Mouse (Mus musculus): ENCODE data around the gene Cnbd2. TPM values are rescaled to one million over a fixed set of nuclear protein-coding genes. Genes with fewer than 3 reads are reported as not detected.

The Cnbd2 gene
- polyA plus RNA-seq, 2 experiments from 2014 or later, result 3.1 to 6.4 TPM

DNA sequence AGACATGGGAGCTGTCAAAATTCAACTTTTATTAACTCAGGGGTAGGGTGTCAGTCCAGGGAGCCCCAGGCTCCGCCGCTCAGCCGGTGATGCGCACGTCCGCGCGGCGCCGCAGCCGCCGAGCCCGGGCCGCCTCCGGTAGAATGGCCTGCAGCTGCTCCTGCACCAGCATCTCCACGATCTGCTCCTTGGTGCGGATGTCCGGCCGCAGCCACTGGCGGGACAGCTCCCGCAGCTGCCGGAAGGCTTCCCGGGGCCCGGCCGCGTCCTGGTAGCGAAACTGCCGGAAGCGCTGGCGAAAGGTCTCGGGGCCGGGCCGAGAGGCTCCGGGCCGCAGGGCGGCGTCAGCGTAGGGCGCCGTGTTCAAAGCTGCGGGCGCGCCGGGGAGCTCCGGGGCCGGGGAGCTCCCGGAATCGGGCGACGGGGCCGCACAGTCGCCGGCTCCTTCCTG is 233 bp upstream of the Cnbd2 start:
- ATAC-seq, result peak; percentile 33

DNA sequence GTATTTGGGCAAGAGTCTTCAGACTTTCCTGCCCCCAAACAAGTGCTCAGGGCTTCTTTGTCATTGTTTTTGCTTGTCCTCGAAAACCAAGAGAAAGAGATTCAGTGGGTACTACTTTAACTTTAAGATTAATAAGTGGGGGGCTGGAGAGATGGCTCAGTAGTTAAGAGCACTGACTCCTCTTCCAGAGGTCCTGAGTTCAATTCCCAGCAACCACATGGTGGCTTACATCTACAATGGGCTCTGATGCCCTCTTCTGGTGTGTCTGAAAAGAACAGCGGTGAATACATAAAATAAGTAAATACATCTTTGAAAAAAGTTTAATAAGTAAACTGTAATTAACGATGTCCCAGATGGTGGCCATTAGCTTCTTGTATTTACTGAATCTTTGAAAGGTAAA is 1.1 kb downstream of the Cnbd2 start:
- no peak for ATAC-seq

DNA sequence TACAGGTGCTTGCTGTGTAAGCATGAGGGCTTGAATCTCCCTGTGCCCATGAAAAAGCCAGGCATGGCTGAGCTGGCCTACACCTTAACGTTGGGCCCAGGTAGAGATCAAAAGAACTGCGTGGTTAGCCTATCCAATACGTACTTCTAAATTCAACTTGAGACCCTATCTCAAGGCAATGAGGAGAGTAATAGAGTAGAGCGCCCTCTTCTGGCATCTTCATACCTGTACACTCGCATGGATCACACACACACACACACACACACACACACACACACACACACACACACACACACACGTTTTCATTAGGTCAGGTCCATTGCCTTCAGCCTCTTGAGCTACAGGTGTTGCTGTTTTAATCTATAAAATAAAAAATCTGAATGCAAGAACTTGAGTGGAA is 2.7 kb downstream of the Cnbd2 start:
- no peak for ATAC-seq

DNA sequence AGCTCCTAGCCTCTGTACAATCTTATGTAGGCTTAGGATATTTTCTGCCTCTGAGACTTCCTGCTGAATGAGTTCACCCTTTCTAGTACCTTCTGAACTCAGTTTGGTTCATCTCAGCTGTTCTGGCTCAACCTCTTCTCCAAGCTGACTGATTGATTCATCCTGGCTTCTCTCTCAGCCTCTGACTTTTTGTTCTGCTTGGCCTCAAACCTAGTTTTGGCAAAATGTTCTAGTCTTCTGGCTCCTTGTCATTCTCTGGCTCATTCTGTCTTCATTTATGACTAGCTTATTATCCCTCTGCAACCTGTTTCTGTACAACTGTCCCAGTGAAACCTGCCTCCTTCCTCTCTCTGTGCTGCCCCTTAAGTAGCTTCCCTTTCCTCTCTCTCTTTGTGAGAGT is 6.4 kb downstream of the Cnbd2 start:
- ATAC-seq, result no peak

DNA sequence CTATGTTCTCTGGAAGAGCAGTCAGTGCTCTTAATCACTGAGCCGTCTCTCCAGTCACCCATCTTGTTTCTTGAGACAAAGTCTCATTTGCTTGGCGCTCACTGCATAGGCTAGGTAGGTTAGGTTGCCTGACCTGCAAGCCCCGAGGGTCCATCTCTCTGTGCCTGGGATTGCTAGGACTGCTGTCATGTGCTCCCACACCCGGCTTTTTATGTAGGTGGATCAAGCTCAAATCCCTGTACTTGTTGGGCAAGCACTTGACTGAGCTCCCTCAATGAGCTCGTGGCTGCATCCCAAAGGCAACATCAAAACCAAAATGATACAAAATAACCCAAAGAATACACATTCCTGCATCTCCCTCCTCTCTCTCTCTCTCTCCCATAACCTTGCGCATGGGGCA is 9.4 kb downstream of the Cnbd2 start:
- no peak for ATAC-seq

DNA sequence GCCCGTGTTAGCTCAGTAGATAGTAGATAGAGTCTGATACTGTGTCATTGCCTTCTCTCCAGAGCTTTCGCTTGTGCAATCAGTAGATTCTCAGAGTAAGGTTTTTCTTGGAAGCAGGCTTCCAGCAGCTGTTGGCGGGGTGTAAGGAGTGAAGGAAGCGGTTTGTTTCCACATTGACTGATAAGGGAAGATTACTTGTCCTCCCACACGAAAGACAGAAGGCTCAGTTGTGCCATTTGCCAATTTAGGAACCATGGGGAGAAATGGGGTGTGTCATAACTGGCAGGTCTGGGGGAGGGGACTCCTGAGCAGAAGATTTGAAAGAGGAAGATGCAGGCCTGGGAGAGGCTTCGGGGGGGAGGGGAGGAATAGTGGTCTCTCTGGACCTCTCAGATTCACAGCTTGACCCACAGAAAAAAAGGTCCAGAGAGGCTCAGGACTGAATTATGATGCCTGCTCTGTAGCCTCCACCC is 12.1 kb downstream of the Cnbd2 start:
- ATAC-seq, result no peak

DNA sequence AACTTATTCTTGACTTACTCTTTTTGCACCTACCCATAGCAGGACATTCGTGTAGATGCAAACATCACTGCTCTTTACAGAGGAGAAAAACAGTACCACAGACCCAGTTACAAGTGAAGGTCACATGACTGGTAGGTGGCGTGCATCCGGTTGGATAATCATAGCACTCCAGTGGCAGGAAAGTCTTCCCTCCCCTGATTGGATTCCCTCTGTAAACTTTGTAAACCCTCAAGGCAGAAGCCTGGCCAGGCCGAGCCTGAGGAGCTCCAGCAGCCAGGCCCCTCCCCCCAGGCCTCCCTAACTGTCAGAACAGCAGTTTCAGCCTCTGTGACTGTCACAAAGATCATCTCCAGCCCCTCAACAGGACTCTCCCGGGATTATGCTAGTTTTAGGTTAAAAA is 12.6 kb downstream of the Cnbd2 start:
- no peak for ATAC-seq

DNA sequence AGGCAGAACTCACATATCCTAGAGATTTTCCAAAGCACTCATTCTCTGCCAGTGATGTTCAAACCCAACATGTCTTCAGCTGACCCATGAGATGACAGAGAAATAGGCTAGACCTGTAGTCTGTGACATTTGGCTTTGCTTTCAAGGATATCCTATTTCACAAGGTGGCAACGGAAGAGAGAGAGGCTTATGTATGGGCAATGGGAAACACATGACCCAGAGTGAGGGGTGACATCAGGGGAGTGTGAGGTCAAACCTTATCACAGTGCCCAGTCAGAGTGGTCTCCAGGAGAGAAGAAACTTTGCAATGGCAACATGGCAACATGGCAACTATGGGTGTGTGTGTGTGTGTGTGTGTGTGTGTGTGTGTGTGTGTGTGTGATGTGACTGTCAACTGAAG is 18.6 kb downstream of the Cnbd2 start:
- ATAC-seq, result no peak

DNA sequence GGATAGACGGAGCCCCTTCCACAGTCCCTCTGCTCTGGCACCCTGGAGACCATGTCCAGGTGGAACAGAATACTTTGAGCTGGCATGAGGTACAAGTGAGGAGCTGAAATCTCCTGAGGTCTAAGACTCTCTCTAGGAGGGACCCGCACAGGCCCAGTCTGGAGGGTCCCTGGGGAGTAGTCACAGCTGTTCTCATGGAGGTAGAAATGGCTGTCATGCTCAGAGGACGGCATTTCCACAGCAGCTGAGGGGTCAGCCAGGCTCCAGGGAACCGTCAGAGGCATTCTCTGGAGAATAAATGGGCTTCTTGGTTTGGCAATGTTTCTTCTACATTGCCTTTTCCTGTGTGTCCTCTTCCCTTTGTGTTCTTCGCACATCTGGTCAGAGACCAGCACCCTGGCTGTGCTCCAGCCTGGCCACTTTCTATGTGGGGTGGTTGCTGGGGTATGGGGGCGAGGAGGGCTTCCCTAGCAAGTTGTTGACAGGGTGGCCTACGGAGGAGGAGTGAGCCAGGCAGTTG is 19.4 kb downstream of the Cnbd2 start:
- no peak for ATAC-seq

DNA sequence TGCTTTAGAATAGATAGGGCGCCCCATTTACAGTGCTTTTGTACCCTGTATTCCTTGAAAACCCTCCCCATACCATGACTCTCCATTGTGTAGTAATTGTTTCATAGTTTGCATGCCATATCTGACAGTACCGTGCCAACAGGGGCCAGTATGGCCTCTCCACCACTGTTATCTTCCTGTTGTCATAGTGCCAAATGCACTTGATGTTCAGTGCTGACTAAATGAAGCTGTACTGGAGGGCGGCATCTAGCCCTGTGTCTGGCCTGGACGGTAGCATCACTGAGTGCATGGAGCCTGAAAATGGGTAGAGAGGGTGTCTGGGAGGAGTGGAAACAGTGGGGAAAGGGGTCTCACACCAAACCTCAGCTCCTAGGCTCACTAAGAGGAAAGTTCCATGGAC is 28.0 kb downstream of the Cnbd2 start:
- ATAC-seq, result no peak

DNA sequence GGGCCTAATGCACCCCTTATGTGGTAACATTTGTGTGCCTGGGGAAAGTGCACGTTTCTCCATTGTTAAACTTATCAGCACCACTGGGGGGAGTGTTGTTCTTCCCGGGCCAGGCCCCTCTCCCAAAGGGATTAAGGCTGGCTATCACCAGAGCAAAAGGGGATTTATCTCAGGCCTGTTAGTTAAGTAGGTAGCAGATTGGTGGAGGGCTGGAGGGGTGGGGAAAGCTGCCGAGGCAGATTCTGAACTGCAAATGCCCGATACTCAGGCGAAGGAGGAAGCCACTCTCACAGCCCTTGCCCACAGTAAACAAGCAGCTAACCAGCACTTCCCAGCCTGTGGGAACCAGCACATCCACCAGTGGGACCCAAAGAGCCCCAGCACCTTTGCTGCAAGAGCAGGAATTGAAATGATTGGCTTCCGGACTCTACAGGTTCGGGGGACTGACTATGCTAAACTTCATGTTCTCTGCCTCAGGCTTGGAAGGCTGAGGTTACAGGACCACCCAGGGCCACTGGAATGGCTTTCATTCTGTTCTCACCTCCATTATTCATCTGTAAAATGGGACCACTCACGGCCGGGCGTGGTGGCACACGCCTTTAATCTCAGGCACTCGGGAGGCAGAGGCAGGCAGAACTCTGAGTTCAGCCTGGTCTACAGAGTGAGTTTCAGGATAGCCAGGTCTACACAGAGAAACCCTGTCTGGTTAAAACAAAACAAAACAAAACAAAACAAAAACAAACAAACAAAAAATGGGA is 32.9 kb downstream of the Cnbd2 start:
- ATAC-seq, result no peak

DNA sequence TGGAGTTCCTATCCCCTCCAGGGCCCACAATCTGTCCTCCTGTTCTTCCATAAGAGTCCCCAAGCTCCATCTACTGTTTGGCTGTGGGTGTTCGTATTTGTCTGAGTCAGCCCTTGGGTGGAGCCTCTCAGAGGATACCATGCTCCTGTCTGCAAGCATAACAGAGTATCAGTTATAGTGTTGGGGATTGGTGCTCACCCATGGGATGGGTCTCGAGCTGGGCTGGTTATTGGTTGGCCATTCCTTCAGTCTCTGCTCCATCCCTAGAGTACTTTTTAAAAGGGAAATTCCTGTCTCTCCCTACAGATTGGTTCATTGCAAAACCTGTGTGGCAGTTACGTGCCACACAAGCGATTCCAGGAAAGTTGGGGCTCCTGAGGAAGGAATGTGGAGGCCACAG is 36.7 kb downstream of the Cnbd2 start:
- ATAC-seq, result no peak

DNA sequence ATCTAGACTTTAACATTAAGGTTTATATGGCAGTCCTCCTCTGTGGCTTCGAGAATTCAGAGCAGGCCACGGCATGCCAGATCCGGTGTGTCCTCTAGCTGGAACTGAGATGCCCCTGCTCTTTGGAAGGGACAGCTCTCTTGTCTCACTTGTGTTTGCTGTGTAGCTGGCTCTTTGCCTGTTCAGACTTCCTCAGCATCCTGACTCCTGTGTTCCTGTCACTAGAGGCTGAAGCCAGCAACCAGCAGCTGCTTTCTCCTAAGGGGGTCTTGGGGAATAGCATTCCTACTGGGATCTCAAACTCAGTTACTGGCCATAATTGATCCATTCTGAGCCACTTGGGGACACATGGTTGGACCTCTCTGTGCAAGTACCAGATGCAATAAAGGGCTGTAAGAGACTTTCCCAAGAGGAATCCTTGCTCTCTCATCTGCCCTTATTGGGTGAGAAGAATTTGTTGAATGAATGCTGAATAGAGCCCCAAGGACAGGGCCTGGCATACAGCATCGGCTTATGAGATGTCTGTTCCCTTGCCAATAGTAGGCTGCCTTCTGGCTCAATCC is 37.3 kb downstream of the Cnbd2 start:
- ATAC-seq, result no peak

DNA sequence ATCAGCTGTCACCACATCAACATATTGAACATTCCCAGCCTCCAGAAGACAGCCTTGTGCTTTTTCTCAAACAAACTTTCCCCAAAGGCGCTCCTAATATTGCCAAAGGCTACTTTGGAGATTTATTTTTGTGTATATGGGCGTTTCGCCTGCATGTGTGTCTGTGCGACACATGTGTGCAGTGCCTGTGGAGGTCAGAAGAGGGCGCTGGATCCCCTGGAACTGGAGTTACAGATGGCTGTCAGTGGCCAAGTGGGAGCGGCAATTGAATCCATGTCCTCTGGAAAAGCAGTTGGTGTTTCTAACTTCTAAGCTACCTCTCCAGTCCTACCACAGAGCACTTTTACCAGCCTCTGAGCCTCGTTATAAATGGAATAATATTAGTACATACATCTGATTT is 39.1 kb downstream of the Cnbd2 start:
- ATAC-seq, result no peak

DNA sequence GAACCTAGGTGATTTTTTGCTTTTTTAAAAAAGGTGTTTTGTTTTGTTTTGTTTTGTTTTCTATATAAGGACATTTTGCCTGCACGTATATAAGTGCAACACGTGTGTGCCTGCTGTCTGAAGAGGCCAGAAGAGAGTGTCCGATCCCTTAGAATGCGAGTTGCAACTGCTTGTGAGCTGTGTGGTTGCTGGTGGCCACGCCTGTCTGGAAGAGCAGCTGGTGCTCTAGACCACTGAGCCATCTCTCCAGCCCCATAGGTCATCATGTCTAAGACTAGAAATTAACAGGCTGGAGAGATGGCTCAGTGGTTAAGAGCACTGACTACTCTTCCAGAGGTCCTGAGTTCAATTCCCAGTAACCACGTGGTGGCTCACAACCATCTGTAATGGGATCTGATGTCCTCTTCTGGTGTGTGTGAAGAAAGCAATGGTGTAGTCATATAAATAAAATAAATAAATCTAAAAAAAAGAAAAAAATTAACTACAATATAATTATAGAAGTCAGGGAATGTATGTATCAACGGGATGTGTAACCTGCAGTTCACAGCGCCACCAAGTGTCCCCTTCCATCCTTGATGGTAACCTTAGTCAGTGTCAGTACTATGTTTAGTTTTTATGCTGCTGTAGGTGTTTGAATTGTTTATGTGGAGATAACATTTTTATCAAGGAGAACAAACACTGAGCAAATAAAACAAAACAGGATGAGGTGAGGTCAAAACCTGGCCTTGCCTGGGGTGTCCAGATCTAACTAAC is 40.5 kb downstream of the Cnbd2 start:
- no peak for ATAC-seq

DNA sequence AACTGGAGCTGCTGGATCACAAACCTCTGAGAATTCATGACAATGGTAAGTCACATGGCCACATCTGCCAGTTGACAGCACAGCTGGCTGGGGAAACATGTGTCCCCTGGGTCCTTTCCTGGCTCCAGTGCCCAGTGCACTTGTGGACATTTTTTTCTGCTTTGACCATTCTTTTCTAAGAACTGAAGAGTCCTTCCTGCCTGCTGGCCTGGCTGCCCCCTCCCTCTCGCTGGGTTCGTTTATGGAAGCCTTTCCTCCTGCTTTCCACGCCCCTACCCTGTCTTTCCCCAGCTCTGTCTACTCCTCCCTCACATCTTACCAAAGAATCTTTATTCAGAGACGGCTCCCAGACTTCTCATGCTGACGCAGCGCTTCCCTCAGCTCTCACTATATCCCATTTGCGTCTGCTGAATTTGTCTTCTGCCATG is 41.2 kb downstream of the Cnbd2 start:
- no peak for ATAC-seq

DNA sequence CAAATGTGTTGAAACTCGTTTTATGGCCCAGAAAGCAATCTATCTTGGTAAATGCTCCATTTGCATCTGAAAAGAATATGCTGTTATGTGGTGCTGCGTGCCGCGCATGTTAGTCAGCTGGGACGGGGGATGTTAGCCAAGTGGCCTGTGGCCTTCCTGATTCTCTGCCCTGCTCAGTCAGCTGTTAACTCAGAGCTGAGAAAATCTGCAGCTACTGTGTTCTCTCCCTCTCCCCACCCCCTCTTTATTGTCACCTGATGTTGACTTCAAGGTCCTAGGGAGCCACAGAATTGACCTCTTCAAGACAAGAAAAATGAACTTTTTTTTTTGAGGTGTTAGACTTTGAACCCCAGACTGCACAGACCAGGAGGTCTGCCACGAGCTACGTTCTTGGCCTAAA is 43.9 kb downstream of the Cnbd2 start:
- ATAC-seq, result no peak

DNA sequence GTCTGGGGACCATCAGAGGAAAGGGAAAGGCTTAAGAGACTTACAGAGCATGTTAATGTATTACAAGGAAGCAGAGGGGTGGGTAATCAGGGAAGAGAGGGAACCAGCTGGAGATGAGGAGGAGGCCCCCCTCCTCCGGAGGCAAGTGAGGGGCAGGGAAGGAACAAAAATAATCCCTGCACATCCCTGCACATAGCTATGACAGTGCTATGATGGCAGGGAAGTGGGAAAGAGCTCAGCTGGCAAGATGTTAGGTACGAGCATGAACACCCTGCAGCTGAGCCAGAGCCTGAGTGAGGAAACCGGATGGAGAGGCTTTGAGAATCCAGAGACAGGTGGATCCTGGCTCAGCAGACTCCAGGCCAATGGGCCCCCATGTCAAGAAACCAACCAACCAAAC is 56.4 kb downstream of the Cnbd2 start:
- no peak for ATAC-seq

DNA sequence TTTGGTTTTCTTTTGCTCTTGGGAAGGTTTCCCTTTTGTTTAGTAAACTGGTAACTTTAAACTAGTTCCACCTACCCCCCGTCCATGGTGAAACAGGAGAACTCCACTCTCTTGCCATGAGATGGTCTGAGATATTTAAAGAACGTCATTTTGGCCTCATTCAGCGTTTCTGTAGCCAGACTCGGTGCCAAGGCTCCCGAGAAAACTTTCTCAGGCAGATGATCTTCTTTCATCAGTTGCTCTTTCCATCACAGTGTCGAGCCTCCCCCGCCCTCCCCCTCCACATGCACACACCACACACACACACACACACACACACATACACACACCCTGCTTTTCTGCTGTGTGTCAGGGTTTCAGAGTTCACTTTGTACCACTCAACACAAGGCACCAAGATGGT is 58.8 kb downstream of the Cnbd2 start:
- no peak for ATAC-seq

DNA sequence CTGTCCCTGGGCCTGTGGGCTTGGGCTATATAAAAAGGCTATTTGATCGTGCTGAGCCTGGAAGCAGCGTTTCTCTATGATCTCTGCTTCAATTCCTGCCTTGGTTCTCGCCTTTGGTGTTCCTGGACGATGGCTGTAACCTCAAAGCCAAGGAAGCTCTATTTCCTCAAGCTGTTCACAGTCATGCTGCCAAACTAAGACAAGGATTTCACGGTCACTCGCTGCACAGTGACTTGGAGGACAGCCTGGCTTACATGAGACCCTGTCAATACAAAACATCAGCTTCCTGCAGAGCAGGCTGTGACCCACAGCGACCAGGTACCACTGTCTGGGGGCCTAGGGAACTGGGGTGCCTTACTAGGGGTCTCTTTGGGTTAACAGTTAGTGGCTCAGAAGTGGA is 64.9 kb downstream of the Cnbd2 start:
- no peak for ATAC-seq

DNA sequence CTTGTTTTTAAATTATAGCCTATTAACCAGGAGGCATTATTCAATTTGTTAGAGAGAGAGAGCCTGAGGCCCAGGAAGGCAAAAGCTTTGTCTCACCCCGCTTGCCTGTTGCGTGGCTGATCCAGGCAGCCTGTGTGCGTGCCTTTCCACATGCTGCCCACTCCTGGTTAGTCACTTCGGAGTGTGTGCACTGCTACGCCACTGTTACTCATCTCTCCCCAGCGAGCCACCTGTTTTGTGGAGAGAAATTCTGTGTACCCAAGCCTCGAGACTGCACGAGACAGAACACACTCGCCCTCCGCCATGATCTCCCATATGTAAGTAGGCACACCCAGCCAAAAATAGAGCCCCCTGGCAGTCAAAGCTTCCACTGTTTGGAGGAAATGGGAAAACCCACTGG is 67.8 kb downstream of the Cnbd2 start:
- ATAC-seq, result no peak

DNA sequence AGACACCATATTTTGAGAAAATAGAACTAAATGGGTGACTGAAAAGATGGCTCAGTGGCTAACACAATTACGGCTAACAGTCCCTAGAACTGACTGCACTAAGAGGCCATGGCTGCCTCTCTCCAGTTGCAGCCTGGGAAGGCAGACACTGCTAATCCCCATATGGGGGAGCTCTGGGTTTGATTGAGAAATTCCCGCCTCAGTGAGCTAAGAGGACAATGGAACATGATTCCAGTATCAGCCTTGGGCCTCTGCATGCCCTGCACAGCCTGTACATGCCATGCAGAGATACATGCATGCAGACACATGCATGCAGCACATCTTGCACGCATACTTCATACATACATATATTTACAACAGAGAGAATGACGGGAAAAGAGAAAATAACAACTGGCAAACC is 69.3 kb downstream of the Cnbd2 start:
- ATAC-seq, result no peak

DNA sequence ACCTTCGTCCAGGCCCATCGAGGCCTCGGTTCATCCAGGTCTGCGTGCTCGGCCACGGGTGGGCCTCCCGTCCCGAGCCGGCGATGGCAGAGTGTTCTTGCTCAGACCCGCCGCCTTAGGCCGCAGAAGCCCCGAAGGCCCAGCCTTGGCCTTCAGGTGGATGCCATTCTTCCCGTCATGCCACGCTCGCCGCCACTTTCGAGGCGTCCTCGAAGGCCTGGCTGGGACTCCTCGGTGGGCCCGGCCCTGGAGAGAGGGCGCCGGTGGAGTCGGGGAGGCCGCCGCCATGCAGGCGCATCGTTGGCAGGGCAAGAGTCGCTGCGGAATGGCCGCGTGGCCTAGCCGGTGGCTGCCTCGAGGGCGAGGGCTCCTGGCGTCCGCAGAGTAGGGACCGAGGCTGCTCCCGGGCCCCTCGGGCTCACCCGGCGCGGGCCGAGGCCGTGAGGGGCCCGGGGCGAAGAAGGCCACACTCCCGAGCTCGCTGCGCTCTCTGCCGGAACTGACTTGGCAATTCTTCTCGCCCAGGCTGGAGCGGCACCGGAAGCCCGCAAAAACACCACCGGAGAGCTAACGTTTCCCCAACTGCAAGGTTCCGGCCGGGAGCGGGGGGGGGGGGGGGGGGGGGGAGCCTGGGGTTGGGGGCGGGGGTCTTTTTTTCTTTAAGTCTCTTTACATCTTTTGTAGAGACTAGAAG is 80.5 kb downstream of the Cnbd2 start:
- ATAC-seq, result peak; percentile 93

Data from activated CD4-positive, CD25-positive, alpha-beta regulatory T cell, adult 4 months (primary cell).